Mouse (Mus musculus) frontal cortex, postnatal 36 days (tissue): ENCODE results near the gene Pik3r2.
A peak's percentile ranks its signal among the peaks of the same experiment; 100 is the strongest.
"Not testable (repeated sequence)": the region's sequence is repeated elsewhere in the genome, so short reads cannot be mapped to it uniquely, and the experiment has no call there.

Experiments used
- DNase-seq, 2 experiments: peaks; one replicate each; pipeline ENCODE4 v3.0.0; 2022; ENCODE audit warnings: low spot score in 2 of 2

Gene Pik3r2

DNA sequence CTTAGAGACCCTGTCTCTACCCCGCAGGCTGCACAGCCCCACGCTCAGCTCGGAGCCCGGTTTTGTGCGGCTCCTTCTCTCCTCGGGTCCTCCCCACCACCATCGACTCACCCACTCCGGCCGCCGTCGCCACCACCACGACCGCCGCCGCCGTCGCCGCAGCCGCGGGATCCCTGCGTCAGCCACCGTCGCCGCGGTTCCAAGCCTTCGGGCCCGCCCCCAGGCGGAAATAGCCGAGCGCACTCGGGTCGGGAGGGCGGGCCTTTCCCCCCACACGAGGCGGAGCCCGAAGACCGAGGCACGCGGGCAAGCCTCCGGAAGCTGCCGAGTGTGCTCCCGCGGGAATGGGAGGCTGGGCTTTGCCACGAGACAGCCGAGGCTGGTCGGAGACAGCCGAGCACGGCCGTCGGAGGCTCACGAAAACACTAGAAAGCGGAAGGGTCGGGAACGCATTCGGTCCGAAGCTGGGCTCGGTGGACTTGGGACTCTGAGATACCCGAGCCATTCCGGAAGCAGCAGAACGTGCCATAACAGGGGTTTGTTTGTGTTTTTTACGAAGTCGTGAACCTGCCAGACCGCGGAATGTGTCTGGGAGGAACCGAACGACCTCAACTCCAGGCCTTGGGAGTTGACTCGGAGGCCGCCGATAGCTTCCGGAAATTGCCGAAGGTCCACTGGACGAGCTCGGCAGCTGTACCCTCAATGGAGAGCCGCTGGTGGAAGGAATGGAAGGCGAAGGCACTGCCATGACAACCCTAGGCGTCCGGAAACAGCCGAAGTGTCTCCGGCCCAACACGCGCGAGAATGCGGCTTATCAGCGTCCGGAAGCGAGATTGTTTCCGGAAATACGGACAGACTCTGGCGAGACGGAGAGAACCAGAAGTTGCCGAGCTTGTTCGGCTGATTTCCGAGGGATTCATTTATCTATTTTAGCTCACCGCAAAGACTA, at the start of gene Pik3r2:
Gene Pik3r2, minus strand, starts transcription at position 218 of the 949 bp plus-strand sequence.
- peak; percentile 97 to 99 for DNase-seq

DNA sequence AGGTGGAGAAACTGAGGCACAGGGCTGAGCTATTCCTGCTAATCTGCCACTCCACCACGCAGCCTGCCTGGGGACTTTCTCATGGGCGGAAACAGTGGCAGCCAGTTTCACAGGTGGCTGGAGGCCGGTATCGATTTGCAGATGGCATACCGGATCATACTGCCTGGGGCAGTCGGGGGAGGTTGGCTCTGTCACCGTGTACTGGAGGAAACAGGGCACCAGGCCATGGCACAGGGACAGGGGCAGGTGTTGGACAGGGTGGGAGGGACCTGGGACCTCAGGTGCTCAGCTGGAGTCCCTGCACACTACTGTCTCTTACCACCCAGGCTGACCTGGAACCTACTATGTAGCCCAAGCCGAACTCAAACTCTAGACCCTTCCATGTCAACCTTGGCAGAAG, 49.3 kb upstream of the Pik3r2 start:
- no peak for DNase-seq

DNA sequence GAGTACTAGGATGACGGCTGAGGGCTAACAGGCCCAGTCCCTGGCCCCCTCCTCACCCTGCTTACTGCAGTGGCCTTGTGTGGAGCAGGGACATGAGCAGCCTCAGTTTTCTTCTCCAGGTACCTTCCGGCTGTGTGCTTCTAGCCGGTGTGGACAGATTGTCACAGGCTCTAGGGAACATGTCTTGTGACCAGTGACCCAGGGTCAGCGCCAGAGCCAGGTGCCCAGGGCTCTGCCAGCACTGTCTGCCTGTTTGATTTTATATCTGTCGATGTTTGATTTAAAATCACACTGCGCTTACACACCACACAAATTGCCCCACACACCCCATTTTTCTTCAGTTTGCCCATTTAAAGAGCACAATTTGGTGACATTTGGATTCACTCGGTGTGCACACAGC, 47.3 kb upstream of the Pik3r2 start:
- DNase-seq, result no peak

DNA sequence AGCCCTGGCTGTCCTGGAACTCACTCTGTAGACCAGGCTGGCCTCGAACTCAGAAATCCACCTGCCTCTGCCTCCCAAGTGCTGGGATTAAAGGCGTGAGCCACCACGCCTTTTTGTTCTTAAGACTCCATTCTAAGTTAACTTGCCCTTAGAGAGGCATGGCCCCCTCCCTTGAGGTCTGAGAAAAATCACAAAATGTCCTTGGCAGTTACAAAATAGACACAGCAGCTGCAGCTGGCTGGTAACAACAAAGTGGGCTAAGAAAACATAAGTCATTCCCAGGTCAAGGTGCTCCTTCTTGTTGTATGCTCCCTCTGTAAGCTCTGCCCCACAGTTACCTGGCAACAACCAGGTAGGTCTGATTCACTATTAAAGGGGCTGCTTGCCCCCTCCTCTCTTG, 46.1 kb upstream of the Pik3r2 start:
- not testable (repeated sequence) for DNase-seq

DNA sequence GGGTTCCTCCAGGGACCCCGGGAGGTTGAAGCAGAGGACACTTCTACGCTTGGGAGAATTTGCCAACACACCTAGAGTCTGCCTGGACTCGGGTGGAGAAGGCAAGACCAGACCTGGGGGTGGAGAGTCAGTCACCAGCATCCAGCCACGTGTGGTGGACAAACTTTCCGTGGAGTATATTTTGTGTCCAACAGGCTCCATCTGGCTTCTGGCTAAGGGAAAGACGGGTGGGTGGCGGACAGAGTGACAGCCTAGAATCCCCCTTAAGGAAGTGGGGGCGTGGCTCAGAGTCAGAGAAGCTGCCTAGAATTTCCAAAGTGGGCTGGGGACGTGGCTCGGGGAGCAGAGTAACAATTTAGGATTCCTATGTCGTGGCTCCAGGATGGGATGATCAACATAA, 45.5 kb upstream of the Pik3r2 start:
- peak in 1 of 2 experiments; percentile 43 for DNase-seq

DNA sequence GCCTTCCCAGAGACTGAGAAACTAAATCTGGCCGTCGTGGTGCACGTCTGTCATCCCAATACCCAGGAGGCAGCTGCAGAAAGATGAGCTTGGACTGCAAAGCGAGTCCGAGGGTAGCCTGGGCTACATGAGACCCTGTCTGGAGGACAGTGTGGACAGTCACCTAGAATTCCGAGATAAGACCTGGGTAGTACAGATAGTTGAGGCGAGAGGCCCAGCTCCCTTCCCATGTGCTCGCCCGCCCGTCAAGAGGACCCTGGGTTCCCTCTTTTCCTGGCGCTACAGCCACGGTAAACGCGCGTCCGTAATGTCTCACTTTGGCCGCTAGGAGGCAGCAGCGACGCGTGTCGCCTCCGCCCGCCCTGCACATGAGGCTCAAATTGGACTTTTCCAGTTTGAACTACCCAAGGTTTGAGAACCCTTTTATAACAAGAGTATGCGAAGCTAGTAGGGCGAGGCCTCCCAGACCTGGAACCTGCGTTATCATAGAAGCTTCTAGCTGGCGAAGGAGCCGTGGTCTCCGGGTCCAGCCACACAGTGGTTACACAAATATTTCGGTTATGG, 45.0 kb upstream of the Pik3r2 start:
- peak in 1 of 2 experiments; percentile 60 for DNase-seq

DNA sequence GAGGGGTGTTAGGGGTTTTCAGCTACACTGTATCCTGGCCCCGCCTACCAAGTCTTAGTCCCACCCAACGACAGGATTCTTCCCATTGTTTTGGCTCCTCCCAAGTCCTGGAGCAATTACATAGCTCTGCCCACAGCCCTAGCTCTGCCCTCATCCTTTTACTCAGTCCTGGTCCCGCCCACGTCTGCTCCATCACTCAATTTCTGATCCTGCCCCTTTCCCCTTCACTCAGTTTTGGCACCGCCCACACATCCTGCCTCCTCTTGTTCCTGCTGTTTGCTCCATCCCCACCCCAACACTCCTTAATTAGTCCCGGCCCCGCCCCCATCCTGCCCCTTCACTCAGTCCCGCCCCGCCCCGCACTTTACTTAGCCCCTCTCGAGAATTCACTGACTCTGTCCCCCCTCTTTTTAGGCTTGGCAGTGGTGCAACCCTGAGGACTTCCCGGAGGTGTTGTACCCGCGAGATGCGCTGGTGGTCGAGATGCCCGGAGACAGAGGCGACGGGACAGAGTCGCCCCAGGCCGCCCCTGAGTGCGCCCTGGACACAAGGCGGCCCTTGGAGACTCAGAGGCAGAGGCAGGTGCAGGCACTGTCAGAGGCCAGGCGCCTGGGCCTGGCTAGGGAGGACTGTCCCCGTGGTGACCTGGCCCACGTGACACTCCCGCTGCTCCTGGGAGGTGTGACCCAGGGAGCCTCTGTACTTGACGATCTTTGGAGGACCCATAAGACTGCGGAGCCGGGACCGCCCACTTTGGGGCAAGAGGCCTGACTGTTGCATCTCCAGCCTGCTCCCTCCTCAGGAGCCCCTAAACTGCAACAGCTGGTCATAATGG, 43.8 kb upstream of the Pik3r2 start:
- DNase-seq, result no peak

DNA sequence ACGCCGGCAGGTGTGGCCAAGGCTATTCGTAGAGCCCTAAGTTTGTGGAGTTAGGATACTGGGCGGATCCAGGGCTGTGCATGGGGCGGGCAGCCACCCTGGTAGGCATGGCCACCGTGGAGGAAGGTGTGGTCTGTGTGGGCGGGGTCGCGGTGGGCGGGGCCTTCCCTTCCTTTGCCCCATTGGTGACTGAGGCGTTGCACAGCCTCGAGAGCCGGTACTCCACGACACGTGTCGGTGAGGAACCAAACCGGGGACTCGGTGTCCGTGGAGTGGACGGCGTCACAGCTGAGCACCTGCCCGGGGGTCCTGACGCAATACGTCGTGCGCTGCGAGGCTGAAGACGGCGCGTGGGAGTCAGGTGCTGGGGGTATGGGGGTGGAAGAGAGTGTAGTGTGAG, 40.2 kb upstream of the Pik3r2 start:
- DNase-seq, result no peak

DNA sequence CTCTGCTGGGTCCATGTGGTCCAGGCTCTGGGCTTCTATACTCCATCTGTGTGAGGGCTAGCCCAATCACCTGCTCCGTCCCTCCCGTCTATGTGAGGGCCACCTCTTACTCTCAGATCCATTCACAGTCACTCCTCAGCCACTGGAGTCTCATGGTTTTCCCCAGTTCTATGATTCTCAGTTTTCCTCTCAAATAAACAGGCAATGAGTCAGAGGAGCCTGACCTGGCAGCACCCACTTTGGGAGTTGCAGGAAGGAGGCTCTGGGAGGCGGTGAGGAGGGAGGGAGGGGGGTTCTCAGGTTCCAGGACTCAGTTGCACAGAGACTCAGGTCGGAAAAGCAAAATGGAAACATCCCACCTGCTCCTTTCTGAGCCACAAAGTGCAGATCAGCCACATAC, 36.4 kb upstream of the Pik3r2 start:
- no peak for DNase-seq

DNA sequence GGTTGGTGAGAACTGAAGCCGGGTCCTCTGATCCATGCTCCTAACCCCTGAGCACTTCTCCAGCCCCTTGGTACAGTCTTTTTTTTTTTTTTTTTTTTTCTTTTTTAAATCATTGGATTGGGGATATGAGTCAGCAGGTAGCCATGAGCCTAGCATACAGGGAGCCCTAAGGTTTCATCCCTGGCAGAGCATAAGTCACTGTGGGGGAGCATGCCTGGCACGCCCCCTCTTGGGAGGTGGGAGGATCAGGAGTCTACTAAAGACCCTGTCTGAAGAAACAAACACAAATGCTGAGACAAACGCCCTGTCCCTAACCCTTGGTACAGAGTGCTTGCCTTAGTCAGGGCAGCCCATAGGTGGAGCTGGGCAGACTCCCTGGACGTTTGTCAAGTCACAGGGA, 35.5 kb upstream of the Pik3r2 start:
- DNase-seq, result no peak

DNA sequence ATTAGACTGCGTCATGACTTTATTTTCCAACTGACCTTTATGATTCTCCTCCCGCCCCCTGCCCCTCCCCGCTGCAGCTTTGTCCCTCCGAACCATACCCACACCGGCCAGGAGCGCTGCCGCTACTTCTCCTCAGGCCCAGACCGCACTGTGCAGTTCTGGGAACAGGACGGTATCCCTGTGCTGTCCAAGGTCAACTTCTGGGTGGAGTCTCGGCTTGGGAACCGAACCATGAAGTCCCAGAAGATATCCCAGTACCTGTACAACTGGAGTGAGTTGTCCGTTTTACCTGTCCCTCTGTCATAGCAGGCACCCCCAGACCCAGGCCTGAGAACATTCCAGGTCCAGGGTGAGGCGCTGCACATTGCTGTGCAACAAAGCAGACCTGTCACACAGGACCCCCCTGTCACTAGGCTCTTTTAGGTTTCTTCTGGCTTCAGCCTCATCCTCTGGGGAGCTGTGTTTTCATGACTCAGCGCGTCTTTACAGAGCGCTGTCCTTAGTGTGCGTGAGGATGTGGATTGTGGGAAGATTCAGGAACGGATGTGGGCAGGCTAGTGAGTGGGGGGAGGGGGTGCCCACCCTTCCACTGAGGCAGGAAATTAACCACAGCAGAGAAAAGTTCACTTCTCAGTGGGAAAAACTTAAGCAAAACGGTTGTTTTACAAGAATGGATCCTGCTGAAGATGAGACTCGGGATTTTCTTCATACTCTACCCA, 34.6 kb upstream of the Pik3r2 start:
- DNase-seq, result no peak

DNA sequence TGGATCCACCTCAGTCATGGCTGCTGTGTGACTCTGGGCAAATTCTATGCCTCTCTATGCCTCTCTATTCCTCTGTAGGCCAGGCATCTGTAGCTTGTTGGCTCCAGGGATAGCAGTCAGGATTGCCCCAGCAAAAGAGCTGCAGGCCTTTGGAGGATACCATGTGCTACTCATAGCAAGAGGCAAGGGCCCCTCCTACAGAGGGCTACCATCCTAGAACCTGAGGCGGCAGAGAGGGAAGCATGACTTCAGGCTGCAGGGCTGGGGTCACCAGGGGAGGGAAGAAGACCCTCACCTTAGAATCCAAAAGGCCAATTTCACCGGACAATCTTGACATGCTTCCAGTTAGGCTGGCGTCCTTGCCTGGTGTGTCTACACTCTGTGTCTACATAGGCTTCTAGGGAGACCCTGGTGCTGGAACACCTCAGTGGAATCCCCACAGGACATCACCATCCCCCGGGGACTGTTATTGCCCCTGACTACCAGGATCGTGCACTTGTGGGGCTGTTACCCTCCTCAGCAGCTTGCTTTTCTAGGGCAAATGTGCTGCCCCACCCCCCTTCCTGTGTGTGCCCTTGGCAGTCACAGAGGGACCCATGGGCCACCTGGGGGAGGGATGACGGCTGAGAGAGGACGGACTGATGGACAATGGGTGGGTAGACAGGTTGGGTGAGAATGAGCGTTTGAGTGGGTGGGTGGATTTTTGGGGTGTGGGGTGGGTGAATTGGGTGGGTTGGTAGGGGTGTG, 32.6 kb upstream of the Pik3r2 start:
- DNase-seq, result no peak

DNA sequence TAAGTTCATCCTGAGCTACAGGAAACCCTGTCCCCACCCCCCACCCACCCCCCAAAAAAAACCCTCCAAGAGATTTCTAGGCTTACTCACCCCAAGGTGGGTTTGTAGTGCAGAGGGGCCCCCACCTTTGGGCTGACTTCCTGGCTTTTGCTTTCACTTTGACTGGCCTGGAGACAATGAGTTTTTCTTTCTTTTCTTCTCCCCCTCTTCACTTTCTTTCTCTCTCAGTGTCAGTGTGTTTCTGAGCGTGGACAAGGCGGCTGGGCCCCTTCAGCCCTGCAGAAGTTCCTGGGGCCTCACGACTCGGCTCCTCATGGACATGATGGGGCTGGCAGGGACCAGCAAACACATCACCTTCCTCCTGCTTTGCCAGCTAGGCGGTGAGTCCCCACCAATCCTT, 31.7 kb upstream of the Pik3r2 start, which contains the start of gene Il12rb1:
Gene Il12rb1, plus strand, starts transcription at position 211 of the 400 bp plus-strand sequence.
- DNase-seq, result no peak

DNA sequence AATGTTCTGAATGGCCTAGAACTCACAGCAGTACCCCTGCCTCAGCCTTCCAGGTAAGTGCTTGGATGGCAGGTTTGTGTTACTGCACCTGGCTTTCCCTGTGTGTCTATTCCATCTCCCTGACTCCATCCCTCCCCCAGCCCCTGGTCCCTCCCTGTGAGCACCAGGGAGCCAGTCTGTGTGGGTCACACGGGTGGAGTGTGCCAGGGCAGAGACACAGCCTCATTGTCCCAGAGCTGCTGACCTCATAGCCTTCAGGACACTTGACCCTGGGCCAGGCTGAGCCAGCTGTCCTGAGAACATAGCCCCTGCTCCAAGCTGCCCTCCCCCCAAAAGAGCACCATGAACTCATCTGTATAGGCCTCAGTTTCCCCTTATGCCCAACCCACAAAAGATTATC, 30.8 kb upstream of the Pik3r2 start:
- DNase-seq, result no peak

DNA sequence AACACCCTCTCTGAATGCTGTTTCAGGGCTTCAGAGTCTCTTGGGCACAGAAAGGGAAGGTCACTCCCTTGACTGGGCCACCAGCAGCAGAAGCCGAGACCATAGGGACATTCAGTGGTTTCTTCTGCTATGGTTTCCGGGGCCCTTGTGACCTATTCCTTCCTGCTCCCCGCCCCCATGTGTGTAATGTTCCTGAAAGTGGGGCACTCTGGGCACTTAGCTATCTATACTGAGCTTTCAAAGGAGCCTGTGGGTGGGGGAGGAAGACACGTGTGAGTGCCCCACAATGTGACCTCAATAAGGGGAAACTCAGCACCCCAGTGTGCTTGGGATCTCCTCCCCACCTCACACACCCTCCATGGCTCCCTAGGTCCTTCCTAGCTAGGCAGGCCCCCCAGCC, 30.0 kb upstream of the Pik3r2 start:
- no peak for DNase-seq

DNA sequence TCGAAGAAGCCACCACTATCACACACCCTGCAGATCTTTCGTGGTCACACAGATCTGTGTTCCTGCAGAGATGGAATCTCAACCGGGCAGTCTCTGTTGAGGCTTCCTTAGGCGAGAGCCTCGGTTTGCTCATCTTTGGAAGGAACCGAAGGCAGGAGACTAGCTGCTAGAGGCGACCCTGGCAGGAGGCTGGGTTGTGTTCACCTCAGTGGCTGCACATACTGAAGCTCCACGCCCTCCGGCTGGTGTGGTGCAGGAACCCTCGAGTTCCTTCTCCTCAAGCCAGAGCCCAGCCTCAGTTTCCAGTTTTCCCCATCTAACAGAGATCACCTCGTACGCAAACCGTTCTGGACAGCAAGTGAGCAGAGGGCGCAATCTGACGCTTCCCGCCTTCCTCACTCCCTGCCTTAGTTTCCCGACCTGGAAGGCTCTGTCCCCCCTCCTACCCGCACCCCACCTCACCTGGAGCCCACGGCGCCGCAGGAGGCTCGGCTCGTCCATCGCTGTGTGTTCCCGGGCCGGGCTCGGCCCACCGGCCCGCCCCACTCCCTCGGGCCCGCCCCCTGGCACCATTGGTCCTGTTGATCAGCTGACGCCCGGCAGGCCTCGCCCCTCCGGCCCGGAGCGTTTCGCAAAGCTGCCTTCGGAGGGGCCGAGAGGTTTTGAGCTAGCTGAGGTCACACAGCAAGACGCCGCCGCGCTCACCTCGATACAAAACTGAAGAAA, 28.1 kb upstream of the Pik3r2 start, which contains the start of gene Mast3:
Gene Mast3, minus strand, starts transcription at position 574 of the 726 bp plus-strand sequence.
- peak; percentile 80 to 83 for DNase-seq

DNA sequence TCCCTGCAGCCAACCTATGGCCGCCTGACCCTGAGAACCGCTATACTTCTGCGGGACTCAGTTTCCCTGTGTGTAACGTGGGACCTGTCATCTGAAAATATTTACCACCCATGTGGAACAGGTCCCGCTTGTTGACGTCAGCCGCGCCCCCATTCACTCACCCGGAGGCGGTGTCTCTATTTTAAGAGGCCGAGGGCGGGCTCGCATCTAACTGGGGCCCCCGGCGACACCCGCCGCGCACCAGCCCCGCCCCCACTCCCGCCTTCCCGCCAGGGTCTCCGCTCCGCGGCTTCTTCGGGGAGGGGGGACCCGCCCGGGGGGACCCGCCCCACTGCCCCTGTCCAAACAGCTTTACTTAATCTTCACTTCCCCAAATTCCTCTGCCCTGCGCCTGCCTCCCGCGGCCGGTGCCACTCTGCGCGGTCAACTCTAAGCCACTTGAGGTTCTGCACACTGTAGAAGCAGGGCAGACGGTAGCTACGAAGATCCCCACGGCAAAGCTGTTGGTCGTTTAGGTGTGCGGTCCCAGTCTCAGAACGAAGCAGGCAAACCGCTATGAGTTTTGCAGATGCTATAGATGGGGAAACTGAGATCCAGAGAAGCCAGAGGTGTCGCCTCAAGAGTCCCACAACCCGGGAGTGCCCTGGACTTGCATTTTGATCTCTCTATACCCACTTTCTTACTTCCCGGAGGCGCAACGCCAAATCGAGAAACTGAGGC, 27.4 kb upstream of the Pik3r2 start:
- peak; percentile 77 to 81 for DNase-seq

DNA sequence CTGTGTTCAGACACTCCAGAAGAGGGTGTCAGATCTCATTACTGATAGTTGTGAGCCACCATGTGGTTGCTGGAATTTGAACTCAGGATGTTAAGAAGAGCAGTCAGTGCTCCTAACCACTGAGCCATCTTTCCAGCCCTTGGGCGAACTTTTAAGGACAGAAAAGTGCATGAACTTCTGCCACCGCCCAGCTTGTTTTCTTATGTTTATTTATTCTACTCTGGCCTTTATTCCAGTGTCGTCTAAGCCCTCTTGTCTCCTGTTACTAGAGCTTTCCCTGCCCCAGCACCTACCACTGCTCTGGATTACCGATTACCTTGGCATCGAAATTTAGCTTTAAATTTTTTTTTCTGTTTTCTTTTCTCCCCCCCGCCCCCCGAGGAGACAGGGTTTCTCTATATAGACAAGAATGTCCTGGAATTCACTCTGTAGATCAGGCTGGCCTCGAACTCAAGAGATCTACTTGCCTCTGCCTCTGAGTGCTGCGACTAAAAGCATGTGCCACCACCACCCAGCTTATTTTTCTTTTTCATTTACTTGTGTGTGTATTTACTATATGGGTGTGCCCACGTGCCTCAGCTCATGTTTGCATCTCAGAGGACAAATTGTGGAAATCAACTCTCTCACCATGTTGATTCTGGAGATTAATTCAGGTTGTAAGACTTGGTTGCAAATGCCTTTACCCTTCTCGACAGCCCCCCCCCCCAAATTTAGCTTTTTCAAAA, 26.4 kb upstream of the Pik3r2 start:
- DNase-seq, result no peak

DNA sequence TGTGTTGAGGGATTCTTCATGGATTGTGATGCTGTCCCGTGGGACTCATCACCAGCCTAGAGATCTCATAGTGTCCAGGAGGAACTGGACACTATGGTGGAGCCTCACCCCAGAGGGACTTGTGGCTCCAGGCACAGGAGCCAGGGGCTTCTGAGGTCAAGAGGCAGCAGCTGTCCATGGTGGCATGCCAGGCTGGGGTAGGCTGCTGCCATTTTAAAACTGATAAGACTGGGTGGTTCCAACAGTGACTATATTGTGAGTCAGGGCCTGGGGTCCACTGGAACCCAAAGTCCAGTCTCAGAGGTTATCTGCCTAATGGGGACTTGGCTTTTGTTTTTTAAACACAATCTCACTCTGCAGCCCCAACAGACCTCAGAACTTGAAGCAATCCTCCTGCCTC, 25.3 kb upstream of the Pik3r2 start:
- DNase-seq, result no peak
